Mouse (Mus musculus): Measurements from ENCODE around the gene Gm26620. TPM values are rescaled to one million over a fixed set of nuclear protein-coding genes. Genes with fewer than 3 reads are reported as not detected.

Gene Gm26620
- polyA plus RNA-seq, 1 experiment from 2014 or later = not detected

- H3K4me1 ChIP-seq = peaks cover 12% of the 10 kb centered on the region; the same call in 1 of the 2 replicates
- no peak overlapping the region for H3K4me2 ChIP-seq (replicated peaks)
- H3K9me3 ChIP-seq (replicated peaks) = no peaks in the 10 kb centered on the region
- H3K9ac ChIP-seq = no peak overlapping the region
- 77% methylated on average over 5 of the region's 5 CpGs for WGBS
- no peaks in the 10 kb centered on the region for H3K36me3 ChIP-seq
- peaks cover 53% of the 10 kb centered on the region for H3K27me3 ChIP-seq
- H3K27ac ChIP-seq = no peak overlapping the region
- H3K4me3 ChIP-seq = no peak overlapping the region
- ATAC-seq (ENCODE audit: low FRiP score) = no peak
Observed at GRCm38 (mm10) chr1:170903485-170903884, 18.6 kb downstream of the Gm26620 start.

DNA sequence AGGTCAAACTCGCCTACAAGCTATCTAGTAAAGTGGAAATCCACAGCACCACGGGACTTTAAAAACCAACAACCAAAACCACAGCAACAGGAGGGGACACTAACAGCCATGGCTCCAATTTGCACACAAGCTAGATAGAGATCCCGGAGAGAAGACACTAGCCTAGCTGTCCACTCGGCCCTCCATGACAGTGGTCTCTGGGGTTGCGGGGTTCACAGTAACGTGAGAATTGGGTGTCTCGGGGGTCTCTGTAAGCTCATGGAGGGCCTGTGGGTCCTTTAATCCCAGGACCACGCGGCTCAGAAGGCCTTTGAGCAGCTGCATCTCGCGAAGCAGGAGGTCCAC is 22.2 kb downstream of the Gm26620 start:
- H3K4me1 ChIP-seq = peaks cover 14% of the 10 kb centered on the region; the same call in 1 of the 2 replicates
- peak overlapping the region; percentile 52 for H3K4me3 ChIP-seq
- peaks cover 62% of the 10 kb centered on the region for H3K27me3 ChIP-seq
- no peaks in the 10 kb centered on the region for H3K36me3 ChIP-seq
- peak overlapping the region; percentile 60 for H3K9ac ChIP-seq
- H3K27ac ChIP-seq = no peak overlapping the region
- 24% methylated on average over 11 of the region's 11 CpGs for WGBS
- no peak for ATAC-seq (ENCODE audit: low FRiP score)
- no peaks in the 10 kb centered on the region for H3K9me3 ChIP-seq (replicated peaks)
- H3K4me2 ChIP-seq (replicated peaks) = peak overlapping the region; percentile 94

DNA sequence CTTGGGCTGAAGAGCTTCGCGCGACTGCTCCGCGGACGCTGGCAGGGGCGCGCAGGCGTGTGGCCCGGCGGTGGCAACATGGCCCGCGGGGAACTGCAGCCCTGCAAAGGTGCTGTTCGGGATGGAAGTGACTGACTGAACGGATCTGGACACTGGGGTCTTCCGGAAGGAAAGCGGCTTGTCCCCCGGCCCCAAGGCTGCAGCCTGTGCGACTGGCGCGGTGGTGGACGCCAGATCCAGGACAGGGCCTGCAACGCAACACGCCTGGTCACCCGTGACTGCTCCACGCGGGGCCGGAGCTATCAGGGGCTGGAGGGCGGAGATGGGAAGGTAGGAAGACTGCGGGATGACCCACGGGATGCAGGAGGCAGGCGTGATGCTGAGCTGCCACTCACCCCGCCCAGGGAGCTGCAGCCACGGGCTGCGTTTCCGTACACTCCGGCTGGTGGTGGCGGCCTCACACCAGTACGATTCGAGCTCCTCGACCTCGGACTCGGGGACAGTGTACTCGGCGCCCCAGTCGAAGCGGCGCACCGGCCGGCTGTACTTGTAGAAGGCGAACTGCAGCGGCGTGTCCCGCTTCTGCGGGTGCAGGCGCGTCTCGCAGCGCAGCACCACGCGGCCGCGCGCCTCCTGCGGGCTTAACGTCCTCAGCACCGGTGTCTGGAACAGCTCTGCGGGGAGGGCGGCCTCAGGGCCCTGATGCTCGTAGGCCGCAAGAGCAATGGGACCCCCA is 22.8 kb downstream of the Gm26620 start:
- H3K27ac ChIP-seq = no peak overlapping the region
- under 1% methylated on average over 70 of the region's 71 CpGs for WGBS
- peak overlapping the region; percentile 94 for H3K4me2 ChIP-seq (replicated peaks)
- peak overlapping the region; percentile 60 for H3K9ac ChIP-seq
- peak; percentile 80 for ATAC-seq (ENCODE audit: low FRiP score)
- peaks cover 14% of the 10 kb centered on the region; the same call in 1 of the 2 replicates for H3K4me1 ChIP-seq
- peaks cover 57% of the 10 kb centered on the region for H3K27me3 ChIP-seq
- H3K36me3 ChIP-seq = no peaks in the 10 kb centered on the region
- peak overlapping the region; percentile 52 for H3K4me3 ChIP-seq
- no peaks in the 10 kb centered on the region for H3K9me3 ChIP-seq (replicated peaks)

GRCm38 (mm10) chr1:170908341-170908740 is 23.5 kb downstream of the Gm26620 start:
- H3K9me3 ChIP-seq (replicated peaks) = no peaks in the 10 kb centered on the region
- 0 out of 2 replicates have a peak overlapping the region, but pooled peaks have one; percentile 60 for H3K9ac ChIP-seq
- 2% methylated on average over 21 of the region's 21 CpGs for WGBS
- H3K36me3 ChIP-seq = no peaks in the 10 kb centered on the region
- peak; percentile 55 for ATAC-seq (ENCODE audit: low FRiP score)
- H3K4me2 ChIP-seq (replicated peaks) = peak overlapping the region; percentile 94
- peaks cover 50% of the 10 kb centered on the region for H3K27me3 ChIP-seq
- H3K4me3 ChIP-seq = peak overlapping the region; percentile 52
- H3K27ac ChIP-seq = no peak overlapping the region
- H3K4me1 ChIP-seq = peaks cover 14% of the 10 kb centered on the region; the same call in 1 of the 2 replicates

- no peak for ATAC-seq (ENCODE audit: low FRiP score)
- Histone ChIP-seq H3K9ac (no peak overlapping the region), H3K27ac (no peak overlapping the region), H3K4me1 (peaks cover 13% of the 10 kb centered on the region; the same call in 1 of the 2 replicates), H3K4me2 (replicated peaks) (no peak overlapping the region), H3K9me3 (replicated peaks) (no peaks in the 10 kb centered on the region), H3K36me3 (no peaks in the 10 kb centered on the region), H3K4me3 (no peak overlapping the region), H3K27me3 (peaks cover 27% of the 10 kb centered on the region)
- WGBS = 84% methylated on average over 11 of the region's 11 CpGs
Observed at GRCm38 (mm10) chr1:170911907-170912660, 27.2 kb downstream of the Gm26620 start.

- ATAC-seq (ENCODE audit: low FRiP score) = no peak
- WGBS = 71% methylated on average over 5 of the region's 5 CpGs
- no peaks in the 10 kb centered on the region for H3K36me3 ChIP-seq
Observed at GRCm38 (mm10) chr1:170912891-170913615, 28.2 kb downstream of the Gm26620 start, which contains the start of gene Fcrlb. TSS of gene Fcrlb (minus strand) at chr1:170912941.

DNA sequence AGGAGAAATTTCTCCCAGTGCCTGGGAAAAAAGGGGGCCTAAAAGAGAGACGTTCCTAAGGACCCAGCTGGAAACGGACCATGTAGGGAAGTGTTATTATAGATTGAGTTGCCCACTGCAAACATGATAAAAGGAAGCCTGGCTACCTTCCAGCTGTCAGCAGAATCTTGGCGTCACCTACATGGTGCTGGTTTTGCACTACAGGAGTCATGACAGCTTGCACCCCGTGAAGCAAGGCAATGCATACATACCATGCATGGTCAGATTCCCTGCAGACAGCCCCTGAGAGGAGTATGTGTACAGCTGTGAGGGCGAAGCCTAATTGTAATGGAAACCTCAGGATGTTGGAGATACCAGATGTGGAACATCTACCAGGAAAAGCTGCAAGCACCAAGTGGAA is 30.8 kb downstream of the Gm26620 start:
- Histone ChIP-seq H3K4me1 (no peaks in the 10 kb centered on the region), H3K36me3 (no peaks in the 10 kb centered on the region), H3K9ac (no peak overlapping the region), H3K27me3 (no peaks in the 10 kb centered on the region), H3K9me3 (replicated peaks) (no peaks in the 10 kb centered on the region), H3K27ac (no peak overlapping the region), H3K4me2 (replicated peaks) (no peak overlapping the region), H3K4me3 (no peak overlapping the region)
- 83% methylated on average over 5 of the region's 5 CpGs for WGBS
- no peak for ATAC-seq (ENCODE audit: low FRiP score)

More at GRCm38 (mm10) chr1:170912891-170913615, 28.2 kb downstream of the Gm26620 start, which contains the start of gene Fcrlb:
- Histone ChIP-seq H3K9ac (no peak within 1 kb of the TSS), H3K4me1 (peaks cover 7% of the 10 kb centered on the region; the same call in 1 of the 2 replicates), H3K27ac (no peak within 1 kb of the TSS), H3K27me3 (peaks cover 18% of the 10 kb centered on the region), H3K4me2 (replicated peaks) (no peak within 1 kb of the TSS), H3K9me3 (replicated peaks) (no peaks in the 10 kb centered on the region), H3K4me3 (no peak within 1 kb of the TSS)

DNA sequence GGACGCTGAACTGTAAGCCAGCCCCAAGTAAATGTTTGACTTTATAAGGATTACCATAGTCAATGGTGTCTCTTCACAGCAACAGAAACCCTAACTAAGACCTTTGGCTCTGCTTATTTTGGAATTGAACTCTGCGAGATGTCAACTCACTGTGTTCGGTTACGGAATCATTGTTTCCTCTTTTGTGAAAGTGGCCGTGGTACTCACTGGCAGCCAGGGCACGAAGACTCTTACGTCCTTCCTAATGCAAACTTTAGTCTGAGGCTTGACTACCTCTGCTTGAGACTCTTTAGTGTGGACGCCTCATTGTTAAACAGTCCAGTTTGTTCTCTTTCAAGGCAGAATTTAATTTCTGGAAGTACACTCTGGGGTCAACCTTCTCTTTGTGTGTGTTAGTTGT is 34.4 kb downstream of the Gm26620 start:
- Histone ChIP-seq H3K9me3 (replicated peaks) (no peaks in the 10 kb centered on the region), H3K9ac (no peak overlapping the region), H3K4me3 (no peak overlapping the region), H3K4me2 (replicated peaks) (no peak overlapping the region), H3K27ac (no peak overlapping the region), H3K36me3 (no peaks in the 10 kb centered on the region), H3K4me1 (no peaks in the 10 kb centered on the region), H3K27me3 (no peaks in the 10 kb centered on the region; the same call in 1 of the 2 replicates)
- 90% methylated on average over 8 of the region's 8 CpGs for WGBS
- no peak for ATAC-seq (ENCODE audit: low FRiP score)

DNA sequence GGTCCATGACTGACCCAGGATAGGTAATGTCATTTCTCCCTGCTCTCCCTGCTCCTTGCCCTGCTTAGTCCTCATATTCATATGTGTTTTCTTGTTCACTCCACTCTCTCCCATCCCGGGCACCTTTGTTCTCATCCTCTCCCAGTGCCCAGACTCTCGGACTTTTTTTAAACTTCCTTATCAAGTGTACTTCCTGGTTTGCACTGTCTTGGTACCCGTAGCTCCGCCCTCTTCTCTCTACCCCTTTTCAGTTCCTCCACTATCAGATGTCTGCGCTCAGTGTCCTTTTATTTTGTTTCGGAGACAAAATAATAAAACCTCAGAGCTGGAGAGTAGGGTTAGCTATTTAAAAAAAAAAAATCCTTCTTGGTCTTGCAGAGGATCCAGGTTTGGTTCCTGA is 39.6 kb downstream of the Gm26620 start:
- no peaks in the 10 kb centered on the region for H3K9me3 ChIP-seq (replicated peaks)
- ATAC-seq (ENCODE audit: low FRiP score) = no peak
- H3K9ac ChIP-seq = no peak overlapping the region
- H3K4me1 ChIP-seq = no peaks in the 10 kb centered on the region
- no peak overlapping the region for H3K4me3 ChIP-seq
- no peak overlapping the region for H3K27ac ChIP-seq
- WGBS = 85% methylated on average over 6 of the region's 6 CpGs
- H3K27me3 ChIP-seq = no peaks in the 10 kb centered on the region; the same call in 1 of the 2 replicates
- no peak overlapping the region for H3K4me2 ChIP-seq (replicated peaks)
- H3K36me3 ChIP-seq = no peaks in the 10 kb centered on the region

DNA sequence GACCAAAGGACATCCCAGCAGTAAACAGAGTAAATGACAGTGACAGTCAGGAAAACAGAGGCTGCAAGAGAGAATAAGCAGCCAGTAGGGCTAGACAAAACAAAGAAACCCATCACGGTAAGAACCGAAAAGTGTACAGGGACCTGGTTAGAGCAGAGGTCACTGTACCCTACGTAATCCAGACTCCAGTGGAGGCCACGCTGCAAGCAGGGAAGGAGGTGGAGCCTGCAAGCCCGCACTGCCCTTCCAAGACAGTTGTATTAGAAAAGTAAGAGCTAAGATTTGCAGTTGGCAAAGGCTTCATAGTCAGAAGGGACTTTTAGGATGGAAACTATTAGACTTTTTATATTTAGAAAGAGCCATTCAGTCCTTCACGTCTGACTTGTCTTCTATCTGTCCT is 42.1 kb downstream of the Gm26620 start:
- Histone ChIP-seq H3K4me2 (replicated peaks) (no peak overlapping the region), H3K9me3 (replicated peaks) (no peaks in the 10 kb centered on the region), H3K27me3 (no peaks in the 10 kb centered on the region), H3K4me3 (no peak overlapping the region), H3K4me1 (no peaks in the 10 kb centered on the region), H3K36me3 (no peaks in the 10 kb centered on the region), H3K27ac (no peak overlapping the region), H3K9ac (no peak overlapping the region)
- WGBS = 68% methylated on average over 6 of the region's 6 CpGs
- no peak for ATAC-seq (ENCODE audit: low FRiP score)

- Histone ChIP-seq H3K27me3 (no peaks in the 10 kb centered on the region), H3K27ac (no peak within 1 kb of the TSS), H3K36me3 (no peaks in the 10 kb centered on the region), H3K4me3 (no peak within 1 kb of the TSS), H3K9ac (no peak within 1 kb of the TSS), H3K4me2 (replicated peaks) (no peak within 1 kb of the TSS), H3K9me3 (replicated peaks) (no peaks in the 10 kb centered on the region), H3K4me1 (no peaks in the 10 kb centered on the region)
- ATAC-seq (ENCODE audit: low FRiP score) = no peak
- 84% methylated on average over 3 of the region's 3 CpGs for WGBS
Observed at GRCm38 (mm10) chr1:170927378-170927777, 42.5 kb downstream of the Gm26620 start, which contains the start of gene Fcrla. TSS of gene Fcrla (minus strand) at chr1:170927583.

DNA sequence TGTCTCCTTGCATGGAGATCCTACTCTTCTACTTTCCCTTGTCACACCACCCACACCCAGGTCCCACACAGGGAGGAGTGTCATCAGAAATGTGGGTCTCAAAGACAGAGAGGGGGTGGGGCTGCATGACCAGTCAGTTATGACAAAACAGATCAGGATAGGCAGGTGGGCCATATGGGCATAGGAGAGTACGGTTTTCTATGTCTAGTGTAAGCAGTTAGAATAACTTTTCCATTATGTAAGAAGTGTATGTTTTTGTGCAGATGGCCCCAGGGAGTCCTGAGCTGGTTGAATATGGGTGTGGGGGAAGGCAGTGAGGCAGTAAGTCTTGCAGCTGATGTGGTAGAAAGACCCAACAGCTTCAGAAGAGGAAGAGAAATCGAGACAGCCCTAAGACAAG is 43.6 kb downstream of the Gm26620 start:
- Histone ChIP-seq H3K4me1 (no peaks in the 10 kb centered on the region), H3K9ac (no peak overlapping the region), H3K4me3 (no peak overlapping the region), H3K27me3 (no peaks in the 10 kb centered on the region), H3K4me2 (replicated peaks) (no peak overlapping the region), H3K27ac (no peak overlapping the region), H3K9me3 (replicated peaks) (no peaks in the 10 kb centered on the region), H3K36me3 (no peaks in the 10 kb centered on the region)
- no peak for ATAC-seq (ENCODE audit: low FRiP score)
- WGBS = 75% methylated on average over 2 of the region's 2 CpGs
